Mouse (Mus musculus): Measurements from ENCODE around the gene Mta1. TPM values are rescaled to one million over a fixed set of nuclear protein-coding genes. Genes with fewer than 3 reads are reported as not detected.

Mta1 gene
- polyA plus RNA-seq, 1 experiment from 2014 or later: 3.8 TPM

GRCm38 (mm10) chr12:113157971-113158370 is 59.9 kb downstream of the Mta1 start:
- no peak for ATAC-seq (ENCODE audit: insufficient read depth)
- WGBS (ENCODE audit: insufficient replicate concordance): 85% methylated on average over 8 of the region's 8 CpGs
- H3K27me3 ChIP-seq: peaks cover 14% of the 10 kb centered on the region
- H3K4me2 ChIP-seq: no peak overlapping the region
- no peak overlapping the region for H3K9ac ChIP-seq
- H3K4me3 ChIP-seq (replicated peaks): no peak overlapping the region; the same call in 1 of the 2 replicates
- no peaks in the 10 kb centered on the region for H3K9me3 ChIP-seq (replicated peaks)
- peaks cover 30% of the 10 kb centered on the region for H3K4me1 ChIP-seq (replicated peaks)
- no peak overlapping the region for H3K27ac ChIP-seq (replicated peaks)
- peaks cover 13% of the 10 kb centered on the region for H3K36me3 ChIP-seq (replicated peaks)

DNA sequence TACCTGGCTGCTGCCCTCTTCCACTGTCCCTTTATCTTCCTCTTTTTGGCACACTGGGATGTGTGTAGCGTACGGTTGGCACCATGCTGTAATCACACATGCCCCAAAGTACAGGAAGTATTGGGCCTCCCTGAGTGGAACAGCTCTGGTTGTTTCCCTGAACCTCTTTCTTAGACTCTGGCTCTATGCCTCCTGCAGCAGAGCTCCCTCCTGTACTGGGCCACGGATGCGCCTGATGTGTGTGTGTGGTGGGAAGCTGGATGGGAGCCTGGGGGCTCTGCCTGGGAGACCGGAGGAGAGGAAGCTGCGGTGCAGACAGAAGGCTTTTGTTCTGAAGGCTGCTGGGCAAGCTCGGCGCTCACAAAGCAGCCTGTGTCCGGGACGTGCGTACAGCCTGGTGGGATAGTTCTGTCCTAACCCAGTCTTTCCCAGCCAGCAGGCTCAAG is 65.5 kb downstream of the Mta1 start:
- WGBS (ENCODE audit: insufficient replicate concordance): 76% methylated on average over 11 of the region's 11 CpGs
- H3K27ac ChIP-seq (replicated peaks): no peak overlapping the region
- H3K4me3 ChIP-seq (replicated peaks): no peak overlapping the region
- H3K27me3 ChIP-seq: no peaks in the 10 kb centered on the region
- ATAC-seq (ENCODE audit: insufficient read depth): no peak
- H3K9me3 ChIP-seq (replicated peaks): no peaks in the 10 kb centered on the region
- H3K36me3 ChIP-seq (replicated peaks): peaks cover 26% of the 10 kb centered on the region
- 0 out of 2 replicates have a peak, but pooled peaks cover 10% of the 10 kb centered on the region for H3K4me1 ChIP-seq (replicated peaks)
- H3K9ac ChIP-seq: no peak overlapping the region
- H3K4me2 ChIP-seq: no peak overlapping the region

GRCm38 (mm10) chr12:113168031-113168536 is 70.0 kb downstream of the Mta1 start:
- WGBS (ENCODE audit: insufficient replicate concordance): 16% methylated on average over 9 of the region's 9 CpGs
- Histone ChIP-seq H3K4me3 (replicated peaks) (no peak overlapping the region), H3K4me1 (replicated peaks) (0 out of 2 replicates have a peak, but pooled peaks cover 10% of the 10 kb centered on the region), H3K4me2 (no peak overlapping the region), H3K36me3 (replicated peaks) (peaks cover 12% of the 10 kb centered on the region), H3K27ac (replicated peaks) (no peak overlapping the region), H3K27me3 (no peaks in the 10 kb centered on the region), H3K9ac (no peak overlapping the region), H3K9me3 (replicated peaks) (no peaks in the 10 kb centered on the region)
- ATAC-seq (ENCODE audit: insufficient read depth): peak; percentile 40

DNA sequence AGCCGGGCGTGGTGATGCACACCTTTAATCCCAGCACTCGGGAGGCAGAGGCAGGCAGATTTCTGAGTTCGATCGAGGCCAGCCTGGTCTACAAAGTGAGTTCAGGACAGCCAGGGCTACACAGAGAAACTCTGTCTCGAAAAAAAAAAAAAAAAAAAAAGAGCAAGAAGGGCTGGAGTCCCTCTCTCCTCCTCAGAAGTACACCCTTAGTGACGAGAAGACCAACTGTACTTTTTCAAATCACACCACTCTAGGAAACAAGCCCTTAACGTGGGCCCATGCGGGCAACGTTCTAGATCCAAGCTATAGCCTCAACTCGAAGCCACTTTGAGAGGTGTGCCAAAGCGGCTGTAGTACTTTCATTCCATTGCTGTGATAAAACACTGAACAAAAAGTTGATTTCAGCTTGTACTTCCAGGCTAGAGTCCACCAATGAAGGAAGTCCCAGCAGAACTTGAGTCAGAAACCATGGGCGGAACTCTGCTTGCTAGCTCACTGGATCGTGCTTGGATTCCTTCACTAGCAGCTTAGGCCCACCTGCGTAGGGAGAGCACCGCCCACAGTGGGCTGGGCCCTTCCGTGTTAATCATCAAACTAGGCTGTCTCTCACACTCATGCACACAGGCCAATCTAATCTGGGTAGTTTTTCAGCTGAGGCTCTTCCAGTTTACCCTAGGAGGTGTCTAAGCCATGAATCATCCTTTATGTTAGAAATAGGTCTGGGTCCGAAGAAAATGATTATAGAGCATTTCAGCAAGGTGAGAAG is 79.1 kb downstream of the Mta1 start:
- no peaks in the 10 kb centered on the region for H3K4me1 ChIP-seq (replicated peaks)
- no peak overlapping the region for H3K9ac ChIP-seq
- H3K4me3 ChIP-seq (replicated peaks): no peak overlapping the region
- H3K27me3 ChIP-seq: no peaks in the 10 kb centered on the region; the same call in 1 of the 2 replicates
- H3K9me3 ChIP-seq (replicated peaks): no peaks in the 10 kb centered on the region
- ATAC-seq (ENCODE audit: insufficient read depth): no peak
- H3K27ac ChIP-seq (replicated peaks): no peak overlapping the region
- no peak overlapping the region for H3K4me2 ChIP-seq
- no peaks in the 10 kb centered on the region for H3K36me3 ChIP-seq (replicated peaks)
- WGBS (ENCODE audit: insufficient replicate concordance): 65% methylated on average over 18 of the region's 18 CpGs

- Histone ChIP-seq H3K9me3 (replicated peaks) (no peaks in the 10 kb centered on the region), H3K27me3 (peaks cover 24% of the 10 kb centered on the region), H3K4me2 (no peak overlapping the region), H3K4me3 (replicated peaks) (no peak overlapping the region), H3K36me3 (replicated peaks) (no peaks in the 10 kb centered on the region), H3K9ac (no peak overlapping the region), H3K4me1 (replicated peaks) (peaks cover 6% of the 10 kb centered on the region; the same call in 1 of the 2 replicates), H3K27ac (replicated peaks) (no peak overlapping the region)
- 59% methylated on average over 4 of the region's 4 CpGs for WGBS (ENCODE audit: insufficient replicate concordance)
- no peak for ATAC-seq (ENCODE audit: insufficient read depth)
These were observed 82.9 kb downstream of the Mta1 start for GRCm38 (mm10) chr12:113181020-113181419.

DNA sequence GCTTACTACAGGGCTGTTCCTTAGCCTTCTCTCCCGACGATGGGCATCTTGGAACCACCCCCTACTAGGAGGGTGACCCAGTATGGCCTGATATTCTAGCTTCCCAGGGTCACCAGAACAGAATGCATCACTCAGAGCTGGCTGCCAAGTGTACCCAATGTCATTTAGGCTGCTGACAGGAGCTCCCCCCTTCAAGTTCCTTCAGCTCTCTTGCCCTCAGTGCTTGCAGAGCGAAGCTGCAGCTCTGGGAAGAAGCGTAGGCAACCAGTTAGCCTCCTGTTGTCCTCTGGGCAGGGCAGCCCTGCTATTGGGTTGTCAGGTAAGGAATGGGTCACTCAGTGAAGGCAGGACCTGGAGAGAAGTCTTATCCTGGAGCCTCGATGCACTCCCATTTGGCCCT is 86.9 kb downstream of the Mta1 start:
- no peaks in the 10 kb centered on the region for H3K9me3 ChIP-seq (replicated peaks)
- ATAC-seq (ENCODE audit: insufficient read depth): no peak
- no peak overlapping the region for H3K9ac ChIP-seq
- peaks cover 50% of the 10 kb centered on the region for H3K27me3 ChIP-seq
- H3K36me3 ChIP-seq (replicated peaks): no peaks in the 10 kb centered on the region
- H3K4me3 ChIP-seq (replicated peaks): no peak overlapping the region
- H3K4me1 ChIP-seq (replicated peaks): peaks cover 19% of the 10 kb centered on the region
- 53% methylated on average over 5 of the region's 5 CpGs for WGBS (ENCODE audit: insufficient replicate concordance)
- H3K4me2 ChIP-seq: no peak overlapping the region
- no peak overlapping the region for H3K27ac ChIP-seq (replicated peaks)

DNA sequence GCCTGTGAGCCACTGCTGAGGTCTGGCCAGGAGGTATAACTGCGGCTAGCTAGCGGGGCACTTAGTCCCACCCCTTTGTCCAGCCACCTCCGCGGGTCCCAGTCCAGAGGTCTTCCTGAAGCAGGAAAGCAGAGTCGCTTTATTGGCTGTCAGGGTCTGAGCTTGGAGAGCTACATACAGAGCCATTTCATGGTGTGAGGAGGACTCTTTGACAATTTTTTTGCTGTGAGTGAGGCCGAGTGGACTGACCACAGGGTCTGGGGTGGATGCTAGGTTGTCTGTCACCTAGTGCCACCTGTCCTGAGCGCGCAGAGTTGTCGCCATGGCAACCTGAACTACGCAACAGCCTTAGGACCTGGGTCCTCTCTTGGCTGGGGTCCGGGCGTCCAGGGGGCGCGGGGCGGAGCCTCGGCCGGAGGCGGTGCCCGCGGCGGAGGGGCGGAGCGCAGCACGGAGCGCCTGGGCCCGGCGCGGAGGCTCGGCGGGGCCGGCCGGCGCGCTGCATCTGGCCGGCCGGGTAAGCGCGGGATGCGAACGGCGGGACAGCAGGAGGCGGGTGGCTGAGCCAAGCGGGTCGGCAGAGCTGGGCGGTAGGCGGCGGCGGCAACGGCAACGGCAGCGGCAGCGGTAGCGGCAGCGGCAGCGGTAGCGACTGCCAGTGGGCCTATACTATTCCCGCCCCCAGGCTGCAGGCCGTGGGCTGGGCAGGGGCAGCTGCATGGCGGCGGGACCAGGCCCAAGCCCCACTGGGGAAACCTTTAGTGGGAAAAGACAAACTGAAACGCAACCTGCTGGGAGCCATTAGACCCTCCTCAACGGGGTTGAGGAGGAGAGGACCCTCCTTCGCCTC is 87.6 kb downstream of the Mta1 start, which contains the start of gene Tmem121:
Gene Tmem121 (plus strand): TSS at position 489 of the 850 bp plus-strand sequence.
- H3K4me3 ChIP-seq (replicated peaks): peak within 1 kb of the TSS; percentile 39
- no peak for ATAC-seq (ENCODE audit: insufficient read depth)
- no peak within 1 kb of the TSS for H3K27ac ChIP-seq (replicated peaks)
- H3K27me3 ChIP-seq: peaks cover 50% of the 10 kb centered on the region
- H3K36me3 ChIP-seq (replicated peaks): no peaks in the 10 kb centered on the region
- peak within 1 kb of the TSS; percentile 64 for H3K4me2 ChIP-seq
- H3K9me3 ChIP-seq (replicated peaks): no peaks in the 10 kb centered on the region
- H3K9ac ChIP-seq: no peak within 1 kb of the TSS
- 3% methylated on average over 63 of the region's 63 CpGs for WGBS (ENCODE audit: insufficient replicate concordance)
- peaks cover 19% of the 10 kb centered on the region for H3K4me1 ChIP-seq (replicated peaks)

GRCm38 (mm10) chr12:113186326-113187010 is 88.4 kb downstream of the Mta1 start:
- 45% methylated on average over 12 of the region's 12 CpGs for WGBS (ENCODE audit: insufficient replicate concordance)
- peaks cover 50% of the 10 kb centered on the region for H3K27me3 ChIP-seq
- no peak overlapping the region for H3K27ac ChIP-seq (replicated peaks)
- no peaks in the 10 kb centered on the region for H3K36me3 ChIP-seq (replicated peaks)
- ATAC-seq (ENCODE audit: insufficient read depth): no peak
- H3K9me3 ChIP-seq (replicated peaks): no peaks in the 10 kb centered on the region
- H3K4me3 ChIP-seq (replicated peaks): peak overlapping the region; percentile 39
- no peak overlapping the region for H3K9ac ChIP-seq
- peaks cover 19% of the 10 kb centered on the region for H3K4me1 ChIP-seq (replicated peaks)
- H3K4me2 ChIP-seq: peak overlapping the region; percentile 64

Data from liver, embryonic 15.5 days (tissue).